Mouse (Mus musculus) cerebellum, adult 11-12 months (tissue): ENCODE measurements around the gene Prmt8.

Experiments
- DNase-seq: peaks from one replicate; pipeline ENCODE4 v3.0.0; 2022

The Prmt8 gene

GRCm38 (mm10) chr6:127735130-127735981 lies 33.9 kb downstream of the Prmt8 start:
- DNase-seq, result no peak

GRCm38 (mm10) chr6:127723126-127723525 lies 46.1 kb downstream of the Prmt8 start:
- no peak for DNase-seq

- DNase-seq, result no peak
Measured at GRCm38 (mm10) chr6:127719875-127720274, 49.4 kb downstream of the Prmt8 start.

GRCm38 (mm10) chr6:127717239-127718137 lies 51.8 kb downstream of the Prmt8 start:
- no peak for DNase-seq

GRCm38 (mm10) chr6:127715428-127715827 lies 53.8 kb downstream of the Prmt8 start:
- DNase-seq, result no peak

- no peak for DNase-seq
Measured at GRCm38 (mm10) chr6:127714906-127715305, 54.4 kb downstream of the Prmt8 start.

- DNase-seq, result no peak
Measured at GRCm38 (mm10) chr6:127708218-127708628, 61.0 kb downstream of the Prmt8 start.

GRCm38 (mm10) chr6:127701036-127701783 lies 68.1 kb downstream of the Prmt8 start:
- DNase-seq, result no peak

- DNase-seq, result no peak
Measured at GRCm38 (mm10) chr6:127693681-127694080, 75.6 kb downstream of the Prmt8 start.

GRCm38 (mm10) chr6:127692298-127692697 lies 77.0 kb downstream of the Prmt8 start:
- no peak for DNase-seq

GRCm38 (mm10) chr6:127687181-127687860 lies 82.0 kb downstream of the Prmt8 start:
- no peak for DNase-seq

- no peak for DNase-seq
Measured at GRCm38 (mm10) chr6:127684981-127685380, 84.3 kb downstream of the Prmt8 start.

- no peak for DNase-seq
Measured at GRCm38 (mm10) chr6:127683561-127683960, 85.7 kb downstream of the Prmt8 start.

GRCm38 (mm10) chr6:127680784-127681183 lies 88.5 kb downstream of the Prmt8 start:
- DNase-seq, result no peak

GRCm38 (mm10) chr6:127678998-127679397 lies 90.3 kb downstream of the Prmt8 start:
- DNase-seq, result no peak

- DNase-seq, result no peak
Measured at GRCm38 (mm10) chr6:127678320-127678719, 91.0 kb downstream of the Prmt8 start.

GRCm38 (mm10) chr6:127676866-127677265 lies 92.4 kb downstream of the Prmt8 start:
- DNase-seq, result no peak

- DNase-seq, result no peak
Measured at GRCm38 (mm10) chr6:127672071-127672470, 97.2 kb downstream of the Prmt8 start.

GRCm38 (mm10) chr6:127670031-127670430 lies 99.2 kb downstream of the Prmt8 start:
- DNase-seq, result no peak

- DNase-seq, result peak; percentile 7
Measured at GRCm38 (mm10) chr6:127669313-127669712, 100.0 kb downstream of the Prmt8 start.

GRCm38 (mm10) chr6:127663263-127663662 lies 106.0 kb downstream of the Prmt8 start:
- DNase-seq, result no peak

GRCm38 (mm10) chr6:127661717-127662292 lies 107.5 kb downstream of the Prmt8 start:
- DNase-seq, result no peak
